Mouse (Mus musculus) forebrain, embryonic 15.5 days (tissue): ENCODE data around the gene Boll. TPM values are rescaled to one million over a fixed set of nuclear protein-coding genes. Genes with fewer than 3 reads are reported as not detected.

ENCODE experiments used
- ATAC-seq: fragments of 200-750 bp; cut with Nextera tagmentation; replicated peaks from 2 replicates; pipeline ENCODE4 v1.8.0; 2017; ENCODE audit warnings: mild to moderate bottlenecking, moderate TSS enrichment, moderate library complexity
- H3K27ac ChIP-seq: fragments of 300-500 bp; sonication (generic); replicated peaks from 2 replicates; pipeline ENCODE4 v1.5.1; 2015; ENCODE audit warnings: mild to moderate bottlenecking, inconsistent platforms
- H3K27me3 ChIP-seq: fragments of 300-500 bp; sonication (generic); 2 replicates; pipeline ENCODE4 v1.6.1; 2015; ENCODE audit warnings: inconsistent platforms
- H3K36me3 ChIP-seq: fragments of 300-500 bp; sonication (generic); 2 replicates; pipeline ENCODE4 v1.6.1; 2015; ENCODE audit warnings: mild to moderate bottlenecking, inconsistent platforms
- H3K4me1 ChIP-seq: fragments of 300-500 bp; sonication (generic); 2 replicates; pipeline ENCODE4 v1.6.1; 2015; ENCODE audit warnings: inconsistent platforms
- H3K4me2 ChIP-seq: fragments of 300-500 bp; sonication (generic); replicated peaks from 2 replicates; pipeline ENCODE4 v1.6.1; 2015; ENCODE audit warnings: mild to moderate bottlenecking, inconsistent platforms
- H3K4me3 ChIP-seq: fragments of 300-500 bp; sonication (generic); 2 replicates; pipeline ENCODE4 v1.5.1; 2015; ENCODE audit warnings: mild to moderate bottlenecking, inconsistent platforms
- H3K9ac ChIP-seq: fragments of 300-500 bp; sonication (generic); replicated peaks from 2 replicates; pipeline ENCODE4 v1.6.1; 2015; ENCODE audit warnings: mild to moderate bottlenecking, inconsistent platforms
- H3K9me3 ChIP-seq: fragments of 300-500 bp; sonication (generic); 2 replicates; pipeline ENCODE4 v1.6.1; 2016; ENCODE audit warnings: inconsistent platforms
- WGBS: fragments of 180-500 bp; shearing (Covaris S2); methylation state at CpG from one replicate; pipeline ENCODE4 v1.1.7; 2015; ENCODE audit warnings: mixed read lengths; 5-methylcytosine and 5-hydroxymethylcytosine counted together
- polyA plus RNA-seq: library from polyadenylated mRNA; unstranded; fragments of >200 nt; fragmentation: Nextera tagmentation; extraction: Ambion mirVana; gene quantifications from 2 replicates; pipeline ENCODE4 v1.2.1, GENCODE M21; 2015

Boll gene
- polyA plus RNA-seq, 1 experiment from 2014 or later, result not detected

- 34% methylated on average over 11 of the region's 11 CpGs for WGBS
- Histone ChIP-seq H3K4me3 (no peak overlapping the region), H3K27me3 (no peaks in the 10 kb centered on the region), H3K4me1 (peaks cover 5% of the 10 kb centered on the region; the same call in 1 of the 2 replicates), H3K27ac (no peak overlapping the region), H3K36me3 (no peaks in the 10 kb centered on the region), H3K9me3 (no peaks in the 10 kb centered on the region), H3K4me2 (no peak overlapping the region), H3K9ac (no peak overlapping the region)
- 0 out of 2 replicates have a peak, but pooled peaks have one; percentile 16 for ATAC-seq
Measured at GRCm38 (mm10) chr1:55215185-55215813, 148.0 kb downstream of the Boll start.

GRCm38 (mm10) chr1:55213936-55214335, 149.3 kb downstream of the Boll start:
- 88% methylated on average over 6 of the region's 6 CpGs for WGBS
- Histone ChIP-seq H3K4me1 (peaks cover 5% of the 10 kb centered on the region; the same call in 1 of the 2 replicates), H3K36me3 (no peaks in the 10 kb centered on the region), H3K27ac (no peak overlapping the region), H3K9me3 (no peaks in the 10 kb centered on the region), H3K4me2 (no peak overlapping the region), H3K27me3 (no peaks in the 10 kb centered on the region), H3K4me3 (no peak overlapping the region), H3K9ac (no peak overlapping the region)
- ATAC-seq, result no peak

- H3K36me3 ChIP-seq, result no peaks in the 10 kb centered on the region
- WGBS, result 81% methylated on average over 6 of the region's 6 CpGs
- ATAC-seq, result no peak
Measured at GRCm38 (mm10) chr1:55213475-55213874, 149.8 kb downstream of the Boll start.

GRCm38 (mm10) chr1:55212771-55213170, 150.5 kb downstream of the Boll start:
- WGBS, result 82% methylated on average over 4 of the region's 4 CpGs
- Histone ChIP-seq H3K27me3 (no peaks in the 10 kb centered on the region), H3K36me3 (no peaks in the 10 kb centered on the region), H3K4me3 (no peak overlapping the region), H3K9me3 (no peaks in the 10 kb centered on the region), H3K4me2 (no peak overlapping the region), H3K9ac (no peak overlapping the region), H3K4me1 (peaks cover 5% of the 10 kb centered on the region; the same call in 1 of the 2 replicates), H3K27ac (no peak overlapping the region)
- ATAC-seq, result no peak

More at GRCm38 (mm10) chr1:55213475-55213874, 149.8 kb downstream of the Boll start:
- Histone ChIP-seq H3K27me3 (no peaks in the 10 kb centered on the region), H3K4me3 (no peak overlapping the region), H3K4me2 (no peak overlapping the region), H3K4me1 (peaks cover 5% of the 10 kb centered on the region; the same call in 1 of the 2 replicates), H3K9ac (no peak overlapping the region), H3K27ac (no peak overlapping the region), H3K9me3 (no peaks in the 10 kb centered on the region)

- no peak overlapping the region for H3K4me2 ChIP-seq
- ATAC-seq, result no peak
- peaks cover 5% of the 10 kb centered on the region; the same call in 1 of the 2 replicates for H3K4me1 ChIP-seq
- no peak overlapping the region for H3K9ac ChIP-seq
- no peaks in the 10 kb centered on the region for H3K27me3 ChIP-seq
- no peaks in the 10 kb centered on the region for H3K9me3 ChIP-seq
- H3K36me3 ChIP-seq, result no peaks in the 10 kb centered on the region
- no peak overlapping the region for H3K27ac ChIP-seq
- H3K4me3 ChIP-seq, result no peak overlapping the region
- 72% methylated on average over 8 of the region's 8 CpGs for WGBS
Measured at GRCm38 (mm10) chr1:55211081-55211480, 152.2 kb downstream of the Boll start.

- peaks cover 2% of the 10 kb centered on the region; the same call in 1 of the 2 replicates for H3K4me1 ChIP-seq
- H3K9me3 ChIP-seq, result no peaks in the 10 kb centered on the region
- no peak overlapping the region for H3K27ac ChIP-seq
- WGBS, result 55% methylated on average over 12 of the region's 12 CpGs
- no peak overlapping the region for H3K4me3 ChIP-seq
- H3K9ac ChIP-seq, result no peak overlapping the region
- no peak for ATAC-seq
- H3K4me2 ChIP-seq, result no peak overlapping the region
- H3K27me3 ChIP-seq, result no peaks in the 10 kb centered on the region
- no peaks in the 10 kb centered on the region for H3K36me3 ChIP-seq
Measured at GRCm38 (mm10) chr1:55210202-55210965, 152.9 kb downstream of the Boll start.

- WGBS, result 83% methylated on average over 5 of the region's 5 CpGs
- Histone ChIP-seq H3K36me3 (no peaks in the 10 kb centered on the region), H3K9me3 (no peaks in the 10 kb centered on the region), H3K4me3 (no peak overlapping the region), H3K27ac (no peak overlapping the region), H3K27me3 (no peaks in the 10 kb centered on the region), H3K9ac (no peak overlapping the region), H3K4me1 (no peaks in the 10 kb centered on the region), H3K4me2 (no peak overlapping the region)
- no peak for ATAC-seq
Measured at GRCm38 (mm10) chr1:55208500-55209140, 154.6 kb downstream of the Boll start.

- WGBS, result 92% methylated on average over 6 of the region's 6 CpGs
- Histone ChIP-seq H3K27ac (no peak overlapping the region), H3K4me3 (no peak overlapping the region), H3K9me3 (no peaks in the 10 kb centered on the region), H3K36me3 (no peaks in the 10 kb centered on the region), H3K27me3 (no peaks in the 10 kb centered on the region), H3K4me1 (peaks cover under 1% of the 10 kb centered on the region; the same call in 1 of the 2 replicates), H3K4me2 (no peak overlapping the region), H3K9ac (no peak overlapping the region)
- ATAC-seq, result no peak
Measured at GRCm38 (mm10) chr1:55207561-55207960, 155.7 kb downstream of the Boll start.

GRCm38 (mm10) chr1:55205808-55206327, 157.4 kb downstream of the Boll start:
- 38% methylated on average over 5 of the region's 5 CpGs for WGBS
- Histone ChIP-seq H3K4me1 (peaks cover 11% of the 10 kb centered on the region), H3K4me2 (no peak overlapping the region), H3K9ac (no peak overlapping the region), H3K27me3 (no peaks in the 10 kb centered on the region), H3K4me3 (no peak overlapping the region), H3K36me3 (no peaks in the 10 kb centered on the region), H3K27ac (no peak overlapping the region), H3K9me3 (no peaks in the 10 kb centered on the region)
- ATAC-seq, result no peak

- Histone ChIP-seq H3K4me3 (no peak overlapping the region), H3K27ac (peak overlapping the region; percentile 63; the same call in 1 of the 2 replicates), H3K36me3 (no peaks in the 10 kb centered on the region), H3K9ac (no peak overlapping the region), H3K4me1 (peaks cover 14% of the 10 kb centered on the region), H3K4me2 (no peak overlapping the region), H3K27me3 (no peaks in the 10 kb centered on the region), H3K9me3 (no peaks in the 10 kb centered on the region)
- ATAC-seq, result peak; percentile 33; the same call in 1 of the 2 replicates
- WGBS, result 55% methylated on average over 18 of the region's 18 CpGs
Measured at GRCm38 (mm10) chr1:55201850-55202752, 161.2 kb downstream of the Boll start.

- no peaks in the 10 kb centered on the region for H3K27me3 ChIP-seq
- H3K4me2 ChIP-seq, result no peak overlapping the region
- no peak for ATAC-seq
- H3K9ac ChIP-seq, result no peak overlapping the region
- no peaks in the 10 kb centered on the region for H3K36me3 ChIP-seq
- H3K9me3 ChIP-seq, result no peaks in the 10 kb centered on the region
- no peak overlapping the region for H3K27ac ChIP-seq
- no peak overlapping the region for H3K4me3 ChIP-seq
- H3K4me1 ChIP-seq, result peaks cover 25% of the 10 kb centered on the region
- 8% methylated on average over 3 of the region's 3 CpGs for WGBS
Measured at GRCm38 (mm10) chr1:55198719-55199118, 164.6 kb downstream of the Boll start.
